Mouse (Mus musculus) thymus, postnatal 25 days (tissue): ENCODE results near the gene Pfdn5.

Experiments used
- DNase-seq: peaks from one replicate; pipeline ENCODE4 v3.0.0; 2022

Pfdn5 gene

GRCm38 (mm10) chr15:102377163-102377543 lies 51.2 kb downstream of the Pfdn5 start:
- peak; percentile 87 for DNase-seq

DNA sequence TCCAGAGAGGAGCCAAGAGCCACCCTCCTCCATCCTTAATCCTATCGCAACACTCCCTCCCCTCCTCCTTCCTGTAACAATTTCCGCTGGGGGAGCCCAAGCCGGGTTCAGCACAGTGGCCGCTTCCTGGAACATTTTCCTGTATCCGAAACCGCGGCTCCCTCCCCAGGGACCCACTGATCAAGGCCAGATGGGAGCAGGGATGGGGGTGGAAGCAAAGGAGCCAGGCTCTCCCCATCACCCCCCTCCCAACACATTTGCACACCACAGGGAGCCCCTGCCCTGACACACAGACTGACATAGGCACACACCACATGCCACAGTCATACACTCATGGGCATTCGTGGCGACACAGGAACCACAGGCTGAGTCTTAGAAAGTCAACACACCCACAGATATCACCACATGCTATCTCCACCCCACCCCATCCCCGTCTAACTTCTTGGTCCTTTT lies 51.9 kb downstream of the Pfdn5 start:
- peak; percentile 32 for DNase-seq
